ENCODE assay signal across 9 mouse cellular contexts in genomic region chr3:95041625-95042024, GRCm38 (mm10). TPM values are rescaled to one million over a fixed set of nuclear protein-coding genes. Genes with fewer than 3 reads are reported as not detected.
DNase-seq lines count a peak whose midpoint lies in the region; ATAC-seq and TF ChIP-seq lines count a peak whose summit lies in the region.
"Had no signal": no experiment of that assay in that cellular context is flagged by ENCODE, and none has a peak within 500 bp of the region (broad histone marks: within the 10 kb centered on the region; RNA-seq: fewer than 3 reads in every experiment).

No protein-coding gene starts in this region.

- no peak for DNase-seq in kidney, postnatal 0 days (ENCODE audit: low spot score)
- DNase-seq in kidney, postnatal 10 days: no peak
- DNase-seq in cerebellum, adult 9-10 months: no peak
- no peak for DNase-seq in testis, postnatal 10 days (ENCODE audit: low spot score)
- no peak for DNase-seq in layer of hippocampus, adult 9-11 months
- DNase-seq: right cerebral cortex, postnatal 4 days had no signal

- H3K4me3 ChIP-seq in kidney, postnatal 0 days (replicated peaks; ENCODE audit: low read depth, low read length): peak overlapping the region; percentile 67
- H3K4me3 ChIP-seq in brown adipose tissue, adult 24 weeks (ENCODE audit: insufficient read depth, low read depth, low read length): peak overlapping the region; percentile 93
- peak overlapping the region; percentile 92 for H3K4me3 ChIP-seq in hindbrain, embryonic 15.5 days
- peak overlapping the region; percentile 87 for H3K4me3 ChIP-seq in midbrain, embryonic 15.5 days

- H3K9me3 ChIP-seq in kidney, postnatal 0 days (replicated peaks; ENCODE audit: low read length): no peaks in the 10 kb centered on the region
- no peaks in the 10 kb centered on the region for H3K9me3 ChIP-seq in hindbrain, embryonic 15.5 days
- no peaks in the 10 kb centered on the region for H3K9me3 ChIP-seq in midbrain, embryonic 15.5 days

- WGBS in kidney, postnatal 0 days: 11% methylated on average over 3 of the region's 3 CpGs
- WGBS in hindbrain, embryonic 15.5 days: 12% methylated on average over 3 of the region's 3 CpGs
- WGBS in midbrain, embryonic 15.5 days: 20% methylated on average over 3 of the region's 3 CpGs

- ATAC-seq in kidney, postnatal 0 days (replicated peaks; ENCODE audit: low FRiP score, low read depth): no peak
- no peak for ATAC-seq in hindbrain, embryonic 15.5 days (ENCODE audit: low FRiP score, low read depth)
- no peak for ATAC-seq in midbrain, embryonic 15.5 days (replicated peaks)

- H3K4me2 ChIP-seq in kidney, postnatal 0 days (ENCODE audit: low read length): peak overlapping the region; percentile 62
- peak overlapping the region; percentile 60 for H3K4me2 ChIP-seq in hindbrain, embryonic 15.5 days
- H3K4me2 ChIP-seq in midbrain, embryonic 15.5 days: peak overlapping the region; percentile 63

- TF ChIP-seq CTCF in kidney, postnatal 0 days (IDR thresholded peaks at IDR 0.05; ENCODE audit: low read depth): no peak

- no peak overlapping the region for H3K27ac ChIP-seq in kidney, postnatal 0 days
- peak overlapping the region; percentile 39; the same call in 1 of the 2 replicates for H3K27ac ChIP-seq in brown adipose tissue, adult 24 weeks (replicated peaks; ENCODE audit: low read depth, low read length)
- no peak overlapping the region; the same call in 1 of the 2 replicates for H3K27ac ChIP-seq in hindbrain, embryonic 15.5 days (replicated peaks)
- H3K27ac ChIP-seq in midbrain, embryonic 15.5 days: no peak overlapping the region

- H3K27me3 ChIP-seq in kidney, postnatal 0 days (ENCODE audit: insufficient read depth, low read length): no peaks in the 10 kb centered on the region
- no peaks in the 10 kb centered on the region for H3K27me3 ChIP-seq in hindbrain, embryonic 15.5 days
- no peaks in the 10 kb centered on the region for H3K27me3 ChIP-seq in midbrain, embryonic 15.5 days (replicated peaks)

- H3K9ac ChIP-seq in kidney, postnatal 0 days (ENCODE audit: low read depth, low read length): peak overlapping the region; percentile 71
- H3K9ac ChIP-seq in hindbrain, embryonic 15.5 days: peak overlapping the region; percentile 91
- H3K9ac ChIP-seq in midbrain, embryonic 15.5 days: peak overlapping the region; percentile 90

- H3K36me3 ChIP-seq in kidney, postnatal 0 days (ENCODE audit: insufficient read depth, low read length): 0 out of 2 replicates have a peak, but pooled peaks cover 2% of the 10 kb centered on the region
- H3K36me3 ChIP-seq in hindbrain, embryonic 15.5 days: peaks cover 10% of the 10 kb centered on the region
- peaks cover 3% of the 10 kb centered on the region; the same call in 1 of the 2 replicates for H3K36me3 ChIP-seq in midbrain, embryonic 15.5 days (replicated peaks)

- 0 out of 2 replicates have a peak, but pooled peaks cover 5% of the 10 kb centered on the region for H3K4me1 ChIP-seq in kidney, postnatal 0 days (replicated peaks; ENCODE audit: insufficient read depth, low read length)
- H3K4me1 ChIP-seq in brown adipose tissue, adult 24 weeks (ENCODE audit: control insufficient read depth, insufficient read depth, insufficient read length, low read length): peaks cover 4% of the 10 kb centered on the region; the same call in 1 of the 2 replicates
- peaks cover 19% of the 10 kb centered on the region for H3K4me1 ChIP-seq in hindbrain, embryonic 15.5 days (replicated peaks)
- H3K4me1 ChIP-seq in midbrain, embryonic 15.5 days: peaks cover 13% of the 10 kb centered on the region

RNA-seq across cellular contexts. Expression of gene Psmd4, which starts 0.8 kb away (rescaled TPM):
- polyA plus RNA-seq in kidney, postnatal 0 days (2015; fragmentation: Nextera tagmentation; extraction: Ambion mirVana): 214 and 231 TPM in 2 replicates
- 168 and 202 TPM in 2 replicates for polyA plus RNA-seq in brown adipose tissue, adult 24 weeks (2012; ENCODE audit: insufficient read depth, insufficient read length, missing spikeins)
- 260 and 276 TPM in 2 replicates for polyA plus RNA-seq in hindbrain, embryonic 15.5 days (2015; fragmentation: Nextera tagmentation; extraction: Ambion mirVana)
- 277 and 284 TPM in 2 replicates for polyA plus RNA-seq in midbrain, embryonic 15.5 days (2015; fragmentation: Nextera tagmentation; extraction: Ambion mirVana)

RNA-seq across cellular contexts. Expression of gene Zfp687, which starts 26.4 kb away (rescaled TPM):
- 19.7 and 20.0 TPM in 2 replicates for polyA plus RNA-seq in kidney, postnatal 0 days (2015; fragmentation: Nextera tagmentation; extraction: Ambion mirVana)
- polyA plus RNA-seq in brown adipose tissue, adult 24 weeks (2012; ENCODE audit: insufficient read depth, insufficient read length, missing spikeins): 5.7 and 6.1 TPM in 2 replicates
- polyA plus RNA-seq in hindbrain, embryonic 15.5 days (2015; fragmentation: Nextera tagmentation; extraction: Ambion mirVana): 18.9 and 21.2 TPM in 2 replicates
- 20.7 and 21.2 TPM in 2 replicates for polyA plus RNA-seq in midbrain, embryonic 15.5 days (2015; fragmentation: Nextera tagmentation; extraction: Ambion mirVana)
